Mouse (Mus musculus): ENCODE data around the gene Mmp24.

DNA sequence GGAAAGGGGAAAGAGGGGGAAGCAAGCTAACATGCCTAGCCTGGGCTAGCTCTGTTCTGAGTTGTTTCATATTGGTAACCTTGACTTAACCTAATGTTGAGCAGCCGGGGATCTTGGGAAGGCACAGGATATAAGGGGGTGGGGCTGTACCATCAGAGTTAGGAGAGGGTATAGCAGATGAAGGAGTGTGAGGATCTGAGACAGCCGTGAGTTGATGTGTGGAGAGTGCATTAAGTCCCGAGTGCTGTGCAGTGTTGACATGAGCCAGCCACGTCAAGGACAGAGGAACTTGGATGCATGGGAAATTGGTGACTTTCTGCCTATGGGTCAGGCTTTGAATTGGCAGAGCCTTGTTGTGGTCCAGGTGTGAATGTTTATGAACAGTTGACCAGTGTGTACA is 37.5 kb downstream of the Mmp24 start:
- TF ChIP-seq CTCF (IDR thresholded peaks at IDR 0.05; ENCODE audit: low read depth) (no peak), EP300 (IDR thresholded peaks at IDR 0.05; ENCODE audit: low read depth) (no peak)

Data from heart, postnatal 0 days (tissue).